Mouse (Mus musculus) MEL (cell line): ENCODE data around the gene Ncoa6.

Source experiments
- CTCF ChIP-seq, 3 experiments: IDR thresholded peaks in 2 of 3; conservative IDR thresholded peaks in 1 of 3; 2 replicates each; pipeline ENCODE4 v1.5.1; 2011 to 2012; ENCODE audit warnings: low read length in 3 of 3, low read depth in 2 of 3, mild to moderate bottlenecking in 2 of 3, improper control_type of control experiment in 1 of 3, inconsistent platforms in 1 of 3, mixed read lengths in 1 of 3, moderate library complexity in 1 of 3; ENCODE audit not compliant: control insufficient read depth in 1 of 3, insufficient read depth in 1 of 3, poor library complexity in 1 of 3, severe bottlenecking in 1 of 3
- EP300 ChIP-seq, 2 experiments: IDR thresholded peaks; 2 replicates each; pipeline ENCODE4 v1.6.1; 2011; ENCODE audit warnings: improper control_type of control experiment in 2 of 2, low read length in 2 of 2, low read depth in 1 of 2, mild to moderate bottlenecking in 1 of 2
- MYB ChIP-seq: IDR thresholded peaks from 2 replicates; pipeline ENCODE4 v1.6.1; 2011; ENCODE audit warnings: mild to moderate bottlenecking, low read depth, low read length, improper control_type of control experiment
- NELFE ChIP-seq: IDR thresholded peaks from 2 replicates; pipeline ENCODE4 v1.6.1; 2011; ENCODE audit warnings: low read depth, low read length, improper control_type of control experiment
- POLR2A ChIP-seq, 2 experiments: IDR thresholded peaks; 2 replicates each; pipeline ENCODE4 v1.6.1; 2011 to 2012; ENCODE audit warnings: low read length in 2 of 2, mild to moderate bottlenecking in 2 of 2, control low read depth in 1 of 2, improper control_type of control experiment in 1 of 2, low read depth in 1 of 2, moderate library complexity in 1 of 2; ENCODE audit not compliant: control insufficient read depth in 1 of 2, insufficient read depth in 1 of 2, poor library complexity in 1 of 2

DNA sequence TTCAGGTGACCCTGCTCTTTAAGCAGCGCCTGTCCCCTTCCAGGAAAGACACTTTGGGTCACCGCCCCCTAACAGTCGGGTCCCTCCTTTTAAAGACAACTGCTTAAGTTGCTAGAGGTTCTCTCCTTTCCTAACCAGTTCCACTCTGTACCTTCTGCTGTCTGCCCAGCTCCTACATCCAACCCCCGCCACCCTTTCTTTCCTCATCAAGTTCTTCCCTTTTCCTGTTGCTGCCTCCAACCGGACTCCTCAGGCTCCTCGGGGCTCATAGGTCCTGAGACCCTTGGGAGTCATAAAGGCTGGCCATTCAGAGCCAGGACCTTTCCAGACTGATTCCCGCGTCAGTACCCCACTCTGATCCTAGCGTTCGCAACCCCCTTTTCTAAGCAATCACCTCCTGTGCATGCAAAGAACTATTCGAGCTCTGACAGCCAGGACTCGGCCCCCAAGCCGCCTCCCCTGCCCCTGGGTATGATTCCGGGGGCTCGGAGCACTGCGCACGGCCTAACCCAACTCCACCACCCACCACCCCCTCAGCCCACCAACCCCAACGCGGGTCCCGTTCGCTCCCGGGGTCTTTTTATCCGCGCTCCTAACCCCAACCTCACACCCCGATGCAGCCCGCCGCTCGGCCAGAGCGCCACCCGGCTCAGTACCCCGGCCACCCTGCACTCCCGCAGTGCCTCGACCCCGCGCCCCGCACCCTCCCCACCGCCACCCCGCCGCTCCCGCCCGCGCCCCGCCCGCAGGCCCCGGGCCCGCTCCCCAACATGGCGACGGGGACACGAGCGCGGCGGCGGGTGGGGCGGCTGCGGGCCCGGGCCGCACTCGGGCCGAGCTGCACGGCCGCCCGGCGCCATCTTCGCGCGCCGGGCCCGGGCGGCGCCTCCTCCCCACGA is 774 bp downstream of the Ncoa6 start:
- TF ChIP-seq EP300 (IDR thresholded peaks at IDR 0.05; ENCODE audit: low read depth in 1 of 2, low read length in 2 of 2) (no peak), POLR2A (IDR thresholded peaks at IDR 0.05; ENCODE audit: control insufficient read depth in 1 of 2, insufficient read depth in 1 of 2, low read depth in 1 of 2, low read length in 2 of 2, poor library complexity in 1 of 2) (no peak), MYB (no peak), CTCF (IDR thresholded peaks at IDR 0.05 in 2 of 3, conservative IDR thresholded peaks at IDR 0.05 in 1 of 3; ENCODE audit: control insufficient read depth in 1 of 3, insufficient read depth in 1 of 3, low read depth in 2 of 3, low read length in 3 of 3, poor library complexity in 1 of 3, severe bottlenecking in 1 of 3) (no peak), NELFE (no peak)
